Mouse (Mus musculus) embryonic facial prominence, embryonic 12.5 days (tissue): ENCODE measurements around the gene Fmod. TPM values are rescaled to one million over a fixed set of nuclear protein-coding genes. Genes with fewer than 3 reads are reported as not detected.

ENCODE experiments used
- ATAC-seq: fragments of 200-750 bp; cut with Nextera tagmentation; 2 replicates; pipeline ENCODE4 v1.8.0; 2017; ENCODE audit not compliant: insufficient number of reproducible peaks, insufficient read depth, low FRiP score, low TSS enrichment
- H3K27ac ChIP-seq: fragments of 300-500 bp; sonication (generic); 2 replicates; pipeline ENCODE4 v1.5.1; 2016; ENCODE audit warnings: mild to moderate bottlenecking
- H3K27me3 ChIP-seq: fragments of 300-500 bp; sonication (generic); 2 replicates; pipeline ENCODE4 v1.6.1; 2016; ENCODE audit warnings: mild to moderate bottlenecking, moderate library complexity
- H3K36me3 ChIP-seq: fragments of 300-500 bp; sonication (generic); 2 replicates; pipeline ENCODE4 v1.6.1; 2016; ENCODE audit warnings: mild to moderate bottlenecking
- H3K4me1 ChIP-seq: fragments of 300-500 bp; sonication (generic); 2 replicates; pipeline ENCODE4 v1.6.1; 2016
- H3K4me2 ChIP-seq: fragments of 300-500 bp; sonication (generic); replicated peaks from 2 replicates; pipeline ENCODE4 v1.6.1; 2016; ENCODE audit warnings: mild to moderate bottlenecking, moderate library complexity
- H3K4me3 ChIP-seq: fragments of 300-500 bp; sonication (generic); 2 replicates; pipeline ENCODE4 v1.5.1; 2016; ENCODE audit warnings: mild to moderate bottlenecking
- H3K9ac ChIP-seq: fragments of 300-500 bp; sonication (generic); 2 replicates; pipeline ENCODE4 v1.6.1; 2016; ENCODE audit warnings: mild to moderate bottlenecking, moderate library complexity
- H3K9me3 ChIP-seq: fragments of 300-500 bp; sonication (generic); 2 replicates; pipeline ENCODE4 v1.6.1; 2016; ENCODE audit warnings: mild to moderate bottlenecking, moderate library complexity
- WGBS: fragments of 180-500 bp; shearing (Covaris S2); methylation state at CpG from one replicate; pipeline ENCODE4 v1.1.7; 2016; 5-methylcytosine and 5-hydroxymethylcytosine counted together
- polyA plus RNA-seq: library from polyadenylated mRNA; unstranded; fragments of >200 nt; fragmentation: Nextera tagmentation; extraction: Ambion mirVana; gene quantifications from 2 replicates; pipeline ENCODE4 v1.2.1, GENCODE M21; 2016

Fmod gene
- polyA plus RNA-seq, 1 experiment from 2014 or later = 7.2 TPM

DNA sequence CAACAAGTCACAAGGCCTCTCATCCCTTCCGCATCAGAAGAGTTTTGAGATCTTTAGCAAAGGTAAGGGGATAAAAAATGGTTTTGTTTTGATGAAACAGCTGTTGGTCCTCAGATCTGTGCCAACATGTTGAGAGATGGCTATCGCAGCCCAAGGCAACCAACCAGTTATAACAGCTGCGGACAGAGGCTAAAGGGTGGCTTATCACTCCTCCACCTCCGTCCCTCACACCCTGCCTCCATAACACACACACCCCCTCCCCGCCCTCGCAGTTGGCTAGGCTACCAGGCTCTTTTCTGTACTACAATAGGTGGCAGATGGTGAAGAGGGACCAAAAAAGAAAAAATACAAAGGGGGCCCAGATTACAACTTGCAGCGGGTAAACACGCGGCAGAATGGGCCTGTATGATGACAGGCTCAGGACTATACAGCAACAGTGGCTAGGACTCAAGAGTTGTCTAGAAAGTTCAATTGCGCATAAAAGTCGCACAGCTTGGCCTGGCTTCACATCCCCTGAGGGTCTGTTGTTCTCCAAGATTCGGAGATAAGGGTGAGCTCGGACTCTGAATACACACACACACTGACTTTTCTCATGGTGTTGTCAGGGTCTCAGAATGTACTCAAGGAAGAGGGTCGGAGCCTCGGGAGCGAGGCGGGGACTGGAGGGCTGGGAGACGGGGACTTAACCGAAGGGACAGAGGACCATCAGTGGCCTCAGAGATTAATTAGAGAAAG, 41.2 kb downstream of the Fmod start:
- H3K27ac ChIP-seq = no peak overlapping the region
- peak overlapping the region; percentile 67 for H3K9ac ChIP-seq
- H3K27me3 ChIP-seq = no peaks in the 10 kb centered on the region
- peak; percentile 2; the same call in 1 of the 2 replicates for ATAC-seq
- H3K9me3 ChIP-seq = no peaks in the 10 kb centered on the region
- 0 out of 2 replicates have a peak, but pooled peaks cover 5% of the 10 kb centered on the region for H3K36me3 ChIP-seq
- H3K4me3 ChIP-seq = peak overlapping the region; percentile 54
- H3K4me1 ChIP-seq = peaks cover 25% of the 10 kb centered on the region
- peak overlapping the region; percentile 73 for H3K4me2 ChIP-seq
- 14% methylated on average over 19 of the region's 19 CpGs for WGBS

DNA sequence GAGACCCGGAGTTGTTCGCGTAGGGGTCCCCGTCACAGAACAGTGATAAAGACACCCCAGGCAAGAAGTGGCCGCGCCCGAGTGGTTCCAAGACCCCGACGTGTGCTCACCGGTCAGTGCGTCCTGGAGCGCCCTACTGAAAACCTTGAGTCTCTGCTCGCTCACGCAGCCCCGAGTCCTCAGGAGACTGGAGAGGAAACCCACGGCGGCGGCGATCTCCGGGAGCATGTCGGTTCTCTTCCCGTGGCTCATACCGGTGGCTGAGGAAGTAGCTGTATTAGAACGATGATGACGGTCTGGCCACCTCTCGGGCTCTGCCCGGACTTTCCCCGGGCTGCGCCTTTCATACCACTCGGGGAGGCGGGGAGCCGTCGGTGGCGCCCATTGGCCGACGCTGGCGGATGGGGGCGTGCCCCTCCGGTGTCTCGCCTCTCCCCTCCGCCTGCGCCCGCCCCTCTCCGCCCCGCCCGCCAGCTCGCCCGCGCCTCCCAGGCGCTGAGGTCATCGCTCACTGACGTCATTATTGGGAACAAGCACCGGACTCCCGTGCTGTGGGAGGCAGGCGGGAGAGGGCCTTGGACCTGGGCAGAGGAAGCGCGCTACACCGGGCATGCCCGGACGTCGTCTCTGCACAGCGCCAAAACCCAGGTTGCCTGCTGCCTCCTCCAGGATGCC, 41.9 kb downstream of the Fmod start, which contains the start of gene Btg2:
Btg2 (minus strand) TSS at position 319 of the 675 bp plus-strand sequence.
- Histone ChIP-seq H3K27me3 (no peaks in the 10 kb centered on the region), H3K4me2 (peak within 1 kb of the TSS; percentile 73), H3K9ac (peak within 1 kb of the TSS; percentile 67), H3K36me3 (0 out of 2 replicates have a peak, but pooled peaks cover 5% of the 10 kb centered on the region), H3K9me3 (no peaks in the 10 kb centered on the region), H3K4me1 (peaks cover 27% of the 10 kb centered on the region), H3K4me3 (peak within 1 kb of the TSS; percentile 54), H3K27ac (peak within 1 kb of the TSS; percentile 59)
- WGBS = under 1% methylated on average over 60 of the region's 62 CpGs
- peak; percentile 91 for ATAC-seq

DNA sequence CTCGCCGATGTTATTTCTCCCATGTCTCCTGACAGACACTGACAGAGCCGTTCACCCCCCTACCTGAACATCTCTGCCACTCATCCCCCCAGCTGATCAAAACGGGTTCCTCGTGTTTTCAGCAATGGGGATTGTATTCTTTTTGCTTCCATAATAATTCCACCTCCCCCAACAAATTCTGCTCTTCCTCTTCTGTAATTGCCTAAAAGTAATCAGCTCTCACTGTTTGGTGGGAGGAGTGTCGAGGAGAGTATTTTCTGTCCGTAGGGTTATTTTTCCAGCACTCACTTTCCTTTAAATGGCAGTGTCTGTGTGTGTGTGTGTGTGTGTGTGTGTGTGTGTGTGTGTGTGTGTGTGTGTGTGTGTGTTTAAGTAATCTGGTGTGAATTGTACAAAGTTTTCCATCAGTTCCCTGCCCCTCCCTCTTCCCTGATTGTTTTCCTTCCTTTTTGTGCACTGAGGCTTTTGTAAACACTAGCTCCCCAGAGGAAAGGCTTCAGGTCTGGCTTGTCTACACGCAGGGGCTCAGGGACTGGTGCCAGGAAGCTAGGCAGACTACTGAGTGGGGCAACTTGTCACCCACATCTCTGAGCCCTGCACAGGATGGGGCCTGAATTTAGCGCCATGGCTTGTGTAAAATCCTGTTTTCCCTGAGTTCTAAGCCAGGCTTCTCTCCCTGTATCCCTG, 42.6 kb downstream of the Fmod start:
- Histone ChIP-seq H3K4me1 (peaks cover 27% of the 10 kb centered on the region), H3K36me3 (0 out of 2 replicates have a peak, but pooled peaks cover 5% of the 10 kb centered on the region), H3K9me3 (no peaks in the 10 kb centered on the region), H3K4me3 (peak overlapping the region; percentile 54), H3K9ac (peak overlapping the region; percentile 31), H3K27ac (peak overlapping the region; percentile 59), H3K4me2 (peak overlapping the region; percentile 73), H3K27me3 (no peaks in the 10 kb centered on the region)
- no peak for ATAC-seq
- 6% methylated on average over 9 of the region's 9 CpGs for WGBS

DNA sequence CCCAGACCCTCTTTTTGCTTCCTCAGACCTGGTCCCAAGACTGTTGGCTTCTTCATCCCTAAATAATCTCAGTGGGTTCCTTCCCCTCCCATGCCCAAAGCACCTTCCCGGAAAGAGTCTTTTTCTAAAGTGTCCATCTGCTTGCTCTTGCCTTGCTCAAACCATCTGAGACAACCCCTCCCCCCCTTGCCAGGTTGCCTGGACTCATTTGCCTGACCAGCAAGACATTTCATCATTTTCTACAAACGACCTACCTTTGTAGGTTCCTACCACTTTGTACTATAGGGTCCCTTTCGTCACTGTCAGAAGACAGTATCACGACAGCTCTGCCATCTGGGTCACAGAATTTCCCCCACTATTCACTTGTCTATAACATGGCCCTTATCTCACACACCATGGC, 43.4 kb downstream of the Fmod start:
- H3K27ac ChIP-seq = no peak overlapping the region
- WGBS = 78% methylated on average over 4 of the region's 4 CpGs
- H3K9me3 ChIP-seq = no peaks in the 10 kb centered on the region
- peaks cover 23% of the 10 kb centered on the region for H3K4me1 ChIP-seq
- no peak overlapping the region for H3K4me3 ChIP-seq
- no peak overlapping the region for H3K4me2 ChIP-seq
- H3K36me3 ChIP-seq = 0 out of 2 replicates have a peak, but pooled peaks cover 3% of the 10 kb centered on the region
- ATAC-seq = no peak
- no peak overlapping the region for H3K9ac ChIP-seq
- H3K27me3 ChIP-seq = no peaks in the 10 kb centered on the region

DNA sequence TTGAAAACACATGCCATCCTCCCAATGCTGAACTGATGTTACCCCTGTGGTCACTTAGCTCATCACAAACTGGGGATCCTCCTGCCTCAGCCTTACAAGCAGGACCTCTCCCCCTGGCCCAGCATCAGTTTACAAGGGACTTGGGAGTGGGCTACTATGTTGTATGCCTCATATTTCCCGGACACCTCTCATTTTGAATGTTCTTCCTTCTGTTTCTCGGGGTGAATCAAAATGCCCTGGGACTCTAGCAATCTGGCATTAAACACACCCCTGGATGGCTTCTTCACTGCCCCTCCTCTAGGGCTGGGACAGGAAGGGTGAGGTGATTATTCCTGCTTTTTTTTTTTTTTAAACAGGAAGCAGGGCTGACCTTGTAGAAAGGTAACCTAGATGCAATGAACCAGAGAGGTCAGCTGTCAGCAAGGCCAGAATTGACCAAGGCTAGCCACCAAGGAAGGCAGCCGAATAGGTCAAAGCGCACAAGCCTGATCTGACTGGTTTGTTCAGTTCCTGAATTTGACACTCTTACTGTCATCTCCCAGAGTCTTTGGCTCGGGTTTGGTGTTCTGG, 43.9 kb downstream of the Fmod start:
- Histone ChIP-seq H3K4me3 (no peak overlapping the region), H3K27ac (no peak overlapping the region), H3K9me3 (no peaks in the 10 kb centered on the region), H3K36me3 (no peaks in the 10 kb centered on the region), H3K4me2 (no peak overlapping the region), H3K4me1 (peaks cover 25% of the 10 kb centered on the region), H3K27me3 (no peaks in the 10 kb centered on the region), H3K9ac (no peak overlapping the region)
- WGBS = 74% methylated on average over 5 of the region's 5 CpGs
- ATAC-seq = no peak

DNA sequence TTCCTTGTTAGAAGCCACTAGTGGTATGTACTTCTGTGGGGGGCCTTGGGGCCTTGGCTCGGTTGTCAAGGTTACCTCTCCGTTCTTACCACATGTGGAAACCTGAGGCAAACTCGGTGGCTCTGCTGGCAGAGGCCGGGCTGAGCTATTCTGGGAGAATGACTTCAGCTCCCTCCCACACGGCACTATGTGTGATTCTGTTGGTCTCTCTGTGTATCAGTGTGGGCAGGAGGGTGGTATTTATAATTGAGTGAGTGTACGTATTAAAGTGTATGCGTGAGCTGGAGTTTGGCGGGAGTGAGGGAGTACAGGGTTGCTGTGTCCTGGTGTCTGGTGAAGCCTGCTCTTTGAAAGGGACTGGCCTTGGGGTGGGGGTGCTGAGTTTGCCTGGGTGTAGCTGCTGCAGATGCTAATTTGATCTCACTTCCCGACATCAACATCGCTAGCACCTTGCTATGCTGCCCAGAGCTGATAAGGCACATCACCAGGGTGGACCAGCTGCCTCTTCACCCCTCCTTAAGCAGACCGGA, 46.0 kb downstream of the Fmod start:
- Histone ChIP-seq H3K9me3 (no peaks in the 10 kb centered on the region), H3K36me3 (no peaks in the 10 kb centered on the region), H3K4me2 (no peak overlapping the region), H3K27me3 (no peaks in the 10 kb centered on the region), H3K27ac (no peak overlapping the region), H3K9ac (no peak overlapping the region), H3K4me1 (peaks cover 27% of the 10 kb centered on the region), H3K4me3 (no peak overlapping the region)
- 55% methylated on average over 11 of the region's 11 CpGs for WGBS
- no peak for ATAC-seq

DNA sequence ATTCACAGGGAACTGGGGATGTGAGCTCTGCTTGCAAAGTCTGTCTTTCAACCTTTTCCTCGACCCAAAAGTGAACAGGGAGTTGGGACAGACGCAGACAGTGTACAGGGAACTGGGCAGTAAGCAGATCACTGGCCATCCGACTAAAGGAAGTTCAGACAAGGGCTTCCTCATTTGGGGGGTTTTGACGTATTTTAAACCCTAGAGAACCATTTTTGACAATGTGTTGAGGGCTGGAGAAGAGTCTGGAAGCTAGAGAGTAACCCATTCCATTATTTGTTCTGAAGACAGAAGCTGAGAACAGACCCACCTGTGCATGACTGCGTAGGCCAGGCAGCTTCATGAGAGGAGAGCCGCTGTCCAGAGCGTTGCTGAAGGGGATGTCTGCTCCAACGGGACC, 46.6 kb downstream of the Fmod start:
- H3K27ac ChIP-seq = no peak overlapping the region
- ATAC-seq = no peak
- peaks cover 25% of the 10 kb centered on the region for H3K4me1 ChIP-seq
- no peaks in the 10 kb centered on the region for H3K9me3 ChIP-seq
- no peaks in the 10 kb centered on the region for H3K36me3 ChIP-seq
- H3K4me2 ChIP-seq = no peak overlapping the region
- WGBS = 77% methylated on average over 8 of the region's 8 CpGs
- no peak overlapping the region for H3K9ac ChIP-seq
- H3K4me3 ChIP-seq = no peak overlapping the region
- no peaks in the 10 kb centered on the region for H3K27me3 ChIP-seq

DNA sequence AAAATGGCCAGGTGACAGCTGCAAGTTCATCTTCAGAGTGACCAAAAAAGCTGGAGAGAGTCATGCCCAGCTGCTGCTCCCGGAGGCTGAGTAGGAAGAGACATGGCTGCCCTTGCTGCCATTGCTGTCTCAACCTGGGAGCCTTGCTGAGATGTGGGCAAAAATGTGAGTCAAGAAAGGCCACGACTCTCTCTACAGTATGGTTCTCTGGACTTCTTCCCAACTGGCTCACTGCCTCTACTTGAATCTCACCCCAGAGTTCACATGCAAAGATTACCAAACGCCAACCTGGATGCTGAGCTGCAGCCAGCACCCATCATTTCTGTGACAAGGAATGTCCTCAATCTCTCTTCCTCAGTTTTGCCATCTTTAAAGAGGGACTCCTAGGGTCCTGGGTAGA, 47.1 kb downstream of the Fmod start:
- Histone ChIP-seq H3K4me3 (no peak overlapping the region), H3K27me3 (no peaks in the 10 kb centered on the region), H3K4me1 (peaks cover 25% of the 10 kb centered on the region), H3K4me2 (no peak overlapping the region), H3K27ac (no peak overlapping the region), H3K9ac (no peak overlapping the region), H3K36me3 (no peaks in the 10 kb centered on the region), H3K9me3 (no peaks in the 10 kb centered on the region)
- WGBS = 86% methylated on average over 3 of the region's 3 CpGs
- ATAC-seq = no peak

DNA sequence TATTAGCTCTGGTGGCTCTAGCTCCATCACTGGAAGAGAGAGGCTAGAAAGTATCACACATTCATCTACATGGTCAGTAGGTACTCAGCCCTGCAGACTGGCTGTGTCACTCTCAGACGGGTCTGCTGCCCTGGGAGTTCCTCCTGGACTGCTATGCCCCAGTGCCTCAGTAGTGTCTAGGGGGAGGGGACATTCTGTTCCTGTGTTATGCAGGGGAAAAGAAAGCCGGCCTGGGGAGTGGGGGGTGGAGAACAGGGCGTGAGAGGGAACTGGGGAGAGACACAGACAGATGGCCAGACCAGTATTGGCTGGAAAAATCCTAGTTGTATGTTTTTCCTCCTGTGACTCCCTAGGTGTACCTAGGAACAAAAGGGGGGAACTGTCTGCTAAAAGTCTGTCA, 49.0 kb downstream of the Fmod start:
- Histone ChIP-seq H3K27ac (0 out of 2 replicates have a peak overlapping the region, but pooled peaks have one; percentile 14), H3K4me3 (no peak overlapping the region), H3K9me3 (no peaks in the 10 kb centered on the region), H3K9ac (no peak overlapping the region), H3K4me1 (peaks cover 19% of the 10 kb centered on the region), H3K36me3 (no peaks in the 10 kb centered on the region), H3K4me2 (no peak overlapping the region), H3K27me3 (no peaks in the 10 kb centered on the region)
- ATAC-seq = no peak
- 31% methylated on average over 3 of the region's 3 CpGs for WGBS

DNA sequence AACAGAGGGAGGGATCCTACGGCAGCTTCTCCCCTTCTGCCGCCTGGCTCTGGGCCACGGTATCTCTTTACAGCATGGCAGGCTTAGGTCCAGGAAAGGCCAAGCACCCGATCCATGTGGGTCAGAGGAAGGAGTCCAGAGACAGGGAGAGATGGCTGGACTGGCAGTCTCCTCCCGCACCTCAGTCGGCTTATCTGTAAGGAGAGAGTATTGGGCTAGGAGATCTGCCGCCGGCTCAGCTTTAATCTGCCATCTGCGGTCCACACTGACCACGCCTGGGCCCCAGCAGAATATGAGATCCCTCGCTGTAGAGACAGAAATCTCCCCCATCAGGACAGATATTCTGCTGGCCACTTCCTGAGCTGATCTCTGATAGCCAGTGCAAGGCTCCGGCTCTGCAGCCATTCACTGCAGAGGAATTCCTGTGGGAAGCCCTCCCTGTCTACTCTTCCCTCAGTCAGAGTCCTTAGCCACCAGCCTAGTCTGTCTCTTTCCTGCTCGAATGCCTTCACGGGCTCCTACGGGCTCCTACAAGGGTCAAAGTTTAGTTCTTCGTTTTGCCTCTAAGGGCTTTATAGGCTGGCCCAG, 49.9 kb downstream of the Fmod start:
- H3K36me3 ChIP-seq = no peaks in the 10 kb centered on the region
- H3K27me3 ChIP-seq = no peaks in the 10 kb centered on the region
- ATAC-seq = no peak
- no peak overlapping the region for H3K4me2 ChIP-seq
- WGBS = 49% methylated on average over 16 of the region's 16 CpGs
- no peaks in the 10 kb centered on the region for H3K9me3 ChIP-seq
- peaks cover 19% of the 10 kb centered on the region for H3K4me1 ChIP-seq
- H3K27ac ChIP-seq = peak overlapping the region; percentile 14
- no peak overlapping the region for H3K4me3 ChIP-seq
- peak overlapping the region; percentile 20; the same call in 1 of the 2 replicates for H3K9ac ChIP-seq

DNA sequence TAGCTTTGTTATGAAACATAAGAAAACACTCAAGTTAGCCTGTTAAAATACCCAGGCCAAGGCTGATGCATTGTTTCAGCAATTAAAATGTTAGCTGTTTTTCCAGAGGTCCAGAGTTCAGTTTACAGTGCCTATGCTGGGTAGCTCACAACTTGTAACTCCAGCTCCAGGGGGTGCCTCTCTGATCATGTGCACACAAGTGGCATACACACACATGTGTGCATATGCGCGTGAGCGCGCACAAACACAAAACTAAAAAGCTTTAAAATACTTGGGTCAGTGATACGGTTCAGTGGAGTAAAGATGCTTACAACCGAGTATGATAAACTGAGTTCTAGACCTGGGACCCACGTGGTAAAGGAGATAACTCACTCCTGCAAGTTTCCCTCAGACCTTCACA, 52.0 kb downstream of the Fmod start:
- no peaks in the 10 kb centered on the region for H3K27me3 ChIP-seq
- H3K27ac ChIP-seq = no peak overlapping the region
- H3K4me2 ChIP-seq = no peak overlapping the region
- 86% methylated on average over 7 of the region's 7 CpGs for WGBS
- peaks cover 28% of the 10 kb centered on the region for H3K4me1 ChIP-seq
- ATAC-seq = no peak
- no peaks in the 10 kb centered on the region for H3K36me3 ChIP-seq
- H3K4me3 ChIP-seq = no peak overlapping the region
- no peak overlapping the region for H3K9ac ChIP-seq
- no peaks in the 10 kb centered on the region for H3K9me3 ChIP-seq
